Mouse (Mus musculus) heart, postnatal 0 days (tissue): ENCODE data around the gene Plpp3. TPM values are rescaled to one million over a fixed set of nuclear protein-coding genes. Genes with fewer than 3 reads are reported as not detected.
A peak's percentile ranks its signal among the peaks of the same experiment; 100 is the strongest.

Experiments
- ATAC-seq: fragments of 200-750 bp; cut with Nextera tagmentation; 2 replicates; pipeline ENCODE4 v1.8.0; 2017; ENCODE audit warnings: low read depth, moderate number of reproducible peaks, moderate library complexity; ENCODE audit not compliant: insufficient read depth
- DNase-seq: peaks from one replicate; pipeline ENCODE4 v3.0.0-alpha.2; 2016; ENCODE audit warnings: low spot score
- H3K27ac ChIP-seq: fragments of 300-500 bp; sonication (generic); 2 replicates; pipeline ENCODE4 v1.5.1; 2014; ENCODE audit warnings: low read depth, mild to moderate bottlenecking
- H3K27me3 ChIP-seq: fragments of 300-500 bp; sonication (generic); 2 replicates; pipeline ENCODE4 v1.6.1; 2014; ENCODE audit warnings: low read length, mixed read lengths; ENCODE audit not compliant: control insufficient read depth, insufficient read depth
- H3K36me3 ChIP-seq: fragments of 300-500 bp; sonication (generic); replicated peaks from 2 replicates; pipeline ENCODE4 v1.6.1; 2014; ENCODE audit warnings: low read length, mixed read lengths; ENCODE audit not compliant: control insufficient read depth, insufficient read depth
- H3K4me1 ChIP-seq: fragments of 300-500 bp; sonication (generic); 2 replicates; pipeline ENCODE4 v1.6.1; 2014; ENCODE audit warnings: antibody characterized with exemption; ENCODE audit not compliant: control insufficient read depth, insufficient read depth
- H3K4me2 ChIP-seq: fragments of 300-500 bp; sonication (generic); 2 replicates; pipeline ENCODE4 v1.6.1; 2014; ENCODE audit warnings: low read depth, mild to moderate bottlenecking, low read length, moderate library complexity
- H3K4me3 ChIP-seq: fragments of 300-500 bp; sonication (generic); 2 replicates; pipeline ENCODE4 v1.5.1; 2014; ENCODE audit warnings: low read depth, low read length
- H3K9ac ChIP-seq: fragments of 300-500 bp; sonication (generic); replicated peaks from 2 replicates; pipeline ENCODE4 v1.6.1; 2014; ENCODE audit warnings: low read depth, low read length, mixed read lengths
- H3K9me3 ChIP-seq: fragments of 300-500 bp; sonication (generic); replicated peaks from 2 replicates; pipeline ENCODE4 v1.6.1; 2016; ENCODE audit warnings: low read length; ENCODE audit not compliant: control insufficient read depth
- CTCF ChIP-seq: IDR thresholded peaks from 2 replicates; pipeline ENCODE4 v1.5.1; 2016; ENCODE audit warnings: antibody characterized with exemption, control low read depth, low read depth
- EP300 ChIP-seq: IDR thresholded peaks from 2 replicates; pipeline ENCODE4 v1.6.1; 2016; ENCODE audit warnings: antibody characterized with exemption, low read depth
- WGBS: fragments of 180-500 bp; shearing (Covaris S2); extraction: QIAGEN DNeasy Blood & Tissue Kit; methylation state at CpG from one replicate; pipeline ENCODE4 v1.1.7; 2014; 5-methylcytosine and 5-hydroxymethylcytosine counted together
- polyA plus RNA-seq: library from polyadenylated mRNA; unstranded; fragments of >200 nt; fragmentation: Nextera tagmentation; extraction: Ambion mirVana; gene quantifications from 2 replicates; pipeline ENCODE4 v1.2.1, GENCODE M21; 2015
- total RNA-seq: library from RNA; depleted of rRNA; stranded (reverse); fragments of >200 nt; gene quantifications from 2 replicates; pipeline ENCODE4 v1.2.3, GENCODE M21; 2014; ENCODE audit warnings: low replicate concordance

Plpp3 gene
- total and polyA plus RNA-seq, 2 experiments from 2014 or later, result 56.4 to 57.0 TPM

- no peak overlapping the region for H3K4me3 ChIP-seq
- H3K36me3 ChIP-seq, result peaks cover 54% of the 10 kb centered on the region
- no peaks in the 10 kb centered on the region for H3K27me3 ChIP-seq
- WGBS, result 90% methylated on average over 13 of the region's 13 CpGs
- H3K27ac ChIP-seq, result no peak overlapping the region
- no peak for TF ChIP-seq CTCF
- TF ChIP-seq EP300, result no peak
- peaks cover 7% of the 10 kb centered on the region for H3K4me1 ChIP-seq
- H3K9me3 ChIP-seq, result no peaks in the 10 kb centered on the region
- DNase-seq, result no peak
- ATAC-seq, result no peak
- H3K4me2 ChIP-seq, result no peak overlapping the region
- H3K9ac ChIP-seq, result no peak overlapping the region
Observed at GRCm38 (mm10) chr4:105219316-105219715, 62.2 kb downstream of the Plpp3 start.

GRCm38 (mm10) chr4:105220849-105221248 lies 63.7 kb downstream of the Plpp3 start:
- Histone ChIP-seq H3K9me3 (no peaks in the 10 kb centered on the region), H3K4me3 (no peak overlapping the region), H3K27me3 (no peaks in the 10 kb centered on the region), H3K9ac (no peak overlapping the region), H3K4me2 (no peak overlapping the region), H3K4me1 (peaks cover 9% of the 10 kb centered on the region), H3K27ac (no peak overlapping the region), H3K36me3 (peaks cover 42% of the 10 kb centered on the region)
- no peak for TF ChIP-seq EP300
- TF ChIP-seq CTCF, result no peak
- DNase-seq, result no peak
- WGBS, result 86% methylated on average over 3 of the region's 3 CpGs
- no peak for ATAC-seq

DNA sequence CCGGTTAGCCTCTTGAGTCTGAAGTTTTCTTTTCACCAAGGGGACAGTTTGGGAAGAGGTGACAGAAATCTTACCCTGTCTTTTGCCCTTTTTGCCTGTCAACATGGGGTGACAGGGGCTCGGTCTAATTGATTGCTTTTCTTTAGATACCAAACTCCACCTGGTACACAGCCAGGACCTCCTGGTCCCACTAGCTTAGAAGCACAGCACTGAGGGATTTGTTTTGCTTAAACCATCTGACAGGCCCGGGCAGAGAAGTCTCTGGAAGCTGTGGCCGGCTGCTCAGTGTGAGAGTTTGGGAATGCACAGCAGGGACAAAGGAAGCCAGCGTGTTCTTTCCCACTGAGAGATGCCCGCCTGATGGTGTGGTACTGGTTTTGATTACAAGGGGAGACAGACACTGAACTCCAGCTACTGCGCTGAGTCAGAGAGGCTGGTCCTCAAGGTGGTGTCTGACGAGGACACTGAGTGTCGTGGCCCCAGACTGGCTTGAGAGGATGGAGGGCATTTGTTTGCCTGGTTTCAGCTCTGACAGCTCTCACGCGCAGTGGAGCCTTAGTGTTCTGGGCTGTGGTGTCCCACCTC lies 64.2 kb downstream of the Plpp3 start:
- Histone ChIP-seq H3K27me3 (no peaks in the 10 kb centered on the region), H3K9ac (no peak overlapping the region), H3K4me1 (peaks cover 9% of the 10 kb centered on the region), H3K4me2 (no peak overlapping the region), H3K27ac (no peak overlapping the region), H3K4me3 (no peak overlapping the region), H3K36me3 (peaks cover 42% of the 10 kb centered on the region), H3K9me3 (no peaks in the 10 kb centered on the region)
- TF ChIP-seq CTCF, result no peak
- TF ChIP-seq EP300, result no peak
- DNase-seq (no peak), ATAC-seq (no peak)
- WGBS, result 82% methylated on average over 11 of the region's 11 CpGs

GRCm38 (mm10) chr4:105223101-105223924 lies 66.2 kb downstream of the Plpp3 start:
- peaks cover 9% of the 10 kb centered on the region for H3K4me1 ChIP-seq
- 0 out of 2 replicates have a peak overlapping the region, but pooled peaks have one; percentile 36 for H3K27ac ChIP-seq
- peaks cover 52% of the 10 kb centered on the region for H3K36me3 ChIP-seq
- WGBS, result 74% methylated on average over 5 of the region's 5 CpGs
- H3K27me3 ChIP-seq, result no peaks in the 10 kb centered on the region
- DNase-seq (no peak), ATAC-seq (peak; percentile 4; the same call in 1 of the 2 replicates)
- H3K4me3 ChIP-seq, result no peak overlapping the region
- TF ChIP-seq EP300 (no peak), CTCF (no peak)
- no peaks in the 10 kb centered on the region for H3K9me3 ChIP-seq
- no peak overlapping the region for H3K4me2 ChIP-seq
- no peak overlapping the region for H3K9ac ChIP-seq

DNA sequence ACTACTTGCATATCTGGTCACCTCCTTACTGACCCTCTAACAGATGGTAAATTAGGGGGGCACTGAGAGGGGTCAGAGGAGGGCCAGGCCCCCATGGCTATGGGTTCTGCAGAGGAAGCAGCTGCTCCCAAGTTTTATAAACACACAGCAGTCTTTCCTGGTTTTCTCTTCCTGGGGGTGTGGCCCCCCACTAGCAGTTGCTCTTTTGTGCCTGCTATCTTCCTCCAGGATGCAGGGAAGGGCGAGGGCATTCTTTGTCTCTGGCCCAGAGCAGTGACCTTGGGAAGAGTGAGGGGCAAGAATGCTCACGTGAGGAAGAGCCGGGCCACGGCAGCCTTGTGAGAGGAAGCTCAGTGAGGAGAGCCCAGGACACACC lies 66.8 kb downstream of the Plpp3 start:
- TF ChIP-seq CTCF, result no peak
- TF ChIP-seq EP300, result peak; percentile 69
- no peak overlapping the region for H3K9ac ChIP-seq
- H3K4me2 ChIP-seq, result no peak overlapping the region
- H3K27ac ChIP-seq, result 0 out of 2 replicates have a peak overlapping the region, but pooled peaks have one; percentile 36
- H3K4me3 ChIP-seq, result no peak overlapping the region
- H3K4me1 ChIP-seq, result peaks cover 9% of the 10 kb centered on the region
- no peaks in the 10 kb centered on the region for H3K27me3 ChIP-seq
- 14% methylated on average over 4 of the region's 4 CpGs for WGBS
- ATAC-seq (peak; percentile 45), DNase-seq (no peak)
- H3K36me3 ChIP-seq, result peaks cover 58% of the 10 kb centered on the region
- no peaks in the 10 kb centered on the region for H3K9me3 ChIP-seq
